In genomic region chr10:19177414-19177813, GRCm38 (mm10) we compare ENCODE assay signal across 14 mouse cellular contexts.
"Had no signal": no experiment of that assay in that cellular context is flagged by ENCODE, and none has a peak within 500 bp of the region (broad histone marks: within the 10 kb centered on the region; RNA-seq: fewer than 3 reads in every experiment).

No protein-coding gene starts in this region.

- H3K4me3 ChIP-seq: hindbrain, embryonic 15.5 days; limb, embryonic 15.5 days; liver, embryonic 13.5 days; midbrain, embryonic 13.5 days had no signal

- ATAC-seq: liver, postnatal 0 days; midbrain, embryonic 13.5 days had no signal

- DNase-seq: kidney, adult 2 months; kidney, postnatal 36 days; layer of hippocampus, adult 9-11 months; layer of hippocampus, postnatal 36 days; liver, embryonic 13.5 days; liver, postnatal 0 days; right cerebral cortex, adult 18-20 months; right cerebral cortex, postnatal 25 days; thymus, adult 2 months; thymus, postnatal 36 days had no signal

- H3K4me2 ChIP-seq: hindbrain, embryonic 15.5 days; limb, embryonic 15.5 days; liver, embryonic 13.5 days; midbrain, embryonic 13.5 days had no signal

- H3K27me3 ChIP-seq: hindbrain, embryonic 15.5 days; limb, embryonic 15.5 days; liver, embryonic 13.5 days; midbrain, embryonic 13.5 days had no signal

- H3K9me3 ChIP-seq: hindbrain, embryonic 15.5 days; limb, embryonic 15.5 days; liver, embryonic 13.5 days had no signal

- H3K4me1 ChIP-seq: hindbrain, embryonic 15.5 days; limb, embryonic 15.5 days; liver, embryonic 13.5 days; midbrain, embryonic 13.5 days had no signal

- H3K9ac ChIP-seq: hindbrain, embryonic 15.5 days; limb, embryonic 15.5 days; liver, embryonic 13.5 days; liver, postnatal 0 days; midbrain, embryonic 13.5 days had no signal

- H3K36me3 ChIP-seq: hindbrain, embryonic 15.5 days; limb, embryonic 15.5 days; liver, embryonic 13.5 days; midbrain, embryonic 13.5 days had no signal

- H3K27ac ChIP-seq: hindbrain, embryonic 15.5 days; kidney, postnatal 0 days; limb, embryonic 15.5 days; liver, embryonic 13.5 days; midbrain, embryonic 13.5 days had no signal
